Mouse (Mus musculus) CH12.LX (cell line): ENCODE measurements around the gene Gm20388. TPM values are rescaled to one million over a fixed set of nuclear protein-coding genes. Genes with fewer than 3 reads are reported as not detected.

Source experiments
- DNase-seq: peaks from one replicate; pipeline ENCODE4 v3.0.0-alpha.2; 2013; ENCODE audit errors: extremely low read depth
- H3K27ac ChIP-seq: 2 replicates; pipeline ENCODE4 v1.5.1; 2012; ENCODE audit warnings: low read depth, mild to moderate bottlenecking, control low read depth, moderate library complexity; ENCODE audit not compliant: insufficient read depth
- H3K27me3 ChIP-seq: replicated peaks from 2 replicates; pipeline ENCODE3; 2012; ENCODE audit warnings: inconsistent platforms
- H3K36me3 ChIP-seq, 2 experiments: replicated peaks in 1 of 2; 2 replicates each; pipeline versions ENCODE3 to v1.6.1; 2012; ENCODE audit warnings: inconsistent platforms in 1 of 2, low read length in 1 of 2, mild to moderate bottlenecking in 1 of 2, mixed read lengths in 1 of 2, moderate library complexity in 1 of 2; ENCODE audit not compliant: control insufficient read depth in 1 of 2, insufficient read depth in 1 of 2
- H3K4me1 ChIP-seq, 2 experiments: 2 replicates each; pipeline ENCODE4 v1.6.1; 2012; ENCODE audit warnings: inconsistent platforms in 1 of 2, moderate library complexity in 1 of 2; ENCODE audit not compliant: insufficient read depth in 2 of 2, control insufficient read depth in 1 of 2
- H3K4me2 ChIP-seq: 2 replicates; pipeline ENCODE4 v1.6.1; 2012; ENCODE audit warnings: low read depth, mild to moderate bottlenecking, control low read depth; ENCODE audit not compliant: poor library complexity, insufficient read depth, severe bottlenecking
- H3K4me3 ChIP-seq, 3 experiments: fragments of 150-350 bp in 1 of 3; sonication (generic) in 1 of 3; replicated peaks in 1 of 3; 2 replicates each; pipeline versions ENCODE3 to v1.5.1; 2011 to 2012; ENCODE audit warnings: low read depth in 2 of 3, low read length in 2 of 3, mild to moderate bottlenecking in 2 of 3, moderate library complexity in 2 of 3, control low read depth in 1 of 3, improper control_type of control experiment in 1 of 3, inconsistent platforms in 1 of 3, mixed read lengths in 1 of 3; ENCODE audit not compliant: poor library complexity in 1 of 3
- H3K79me2 ChIP-seq: replicated peaks from 2 replicates; pipeline ENCODE4 v1.6.1; 2012; ENCODE audit warnings: mild to moderate bottlenecking, moderate library complexity; ENCODE audit not compliant: control insufficient read depth, poor library complexity, insufficient read depth, severe bottlenecking; ENCODE audit errors: extremely low read depth
- H3K9ac ChIP-seq: 2 replicates; pipeline ENCODE4 v1.6.1; 2012; ENCODE audit warnings: low read depth, mild to moderate bottlenecking, control low read depth, moderate library complexity; ENCODE audit not compliant: insufficient read depth
- H3K9me3 ChIP-seq: replicated peaks from 2 replicates; pipeline ENCODE3; 2012; ENCODE audit warnings: low read length, inconsistent platforms, mixed read lengths
- CHD2 ChIP-seq: IDR thresholded peaks from 2 replicates; pipeline ENCODE4 v1.6.1; 2011; ENCODE audit warnings: low read length, improper control_type of control experiment
- E2F4 ChIP-seq: IDR thresholded peaks from 2 replicates; pipeline ENCODE4 v1.6.1; 2011; ENCODE audit warnings: low read depth, low read length, improper control_type of control experiment; ENCODE audit not compliant: insufficient replicate concordance
- GABPA ChIP-seq: IDR thresholded peaks from 2 replicates; pipeline ENCODE4 v1.6.1; 2012; ENCODE audit warnings: low read depth, low read length, improper control_type of control experiment, inconsistent platforms; ENCODE audit not compliant: insufficient replicate concordance
- IRF4 ChIP-seq: IDR thresholded peaks from 2 replicates; pipeline ENCODE4 v1.6.1; 2014; ENCODE audit warnings: low read depth, mild to moderate bottlenecking, inconsistent platforms, low read length, improper control_type of control experiment
- JUN ChIP-seq: IDR thresholded peaks from 2 replicates; pipeline ENCODE4 v1.6.1; 2011; ENCODE audit warnings: low read depth, mild to moderate bottlenecking, low read length, improper control_type of control experiment, moderate library complexity; ENCODE audit not compliant: insufficient read depth
- KAT2A ChIP-seq: IDR thresholded peaks from 2 replicates; pipeline ENCODE4 v1.6.1; 2012; ENCODE audit warnings: low read length, improper control_type of control experiment, inconsistent platforms; ENCODE audit not compliant: insufficient replicate concordance
- MAZ ChIP-seq: IDR thresholded peaks from 2 replicates; pipeline ENCODE4 v1.6.1; 2012; ENCODE audit warnings: low read depth, mild to moderate bottlenecking, inconsistent platforms, low read length, improper control_type of control experiment, moderate library complexity
- MYC ChIP-seq: IDR thresholded peaks from 2 replicates; pipeline ENCODE4 v1.6.1; 2011; ENCODE audit warnings: low read depth, mild to moderate bottlenecking, improper control_type of control experiment, low read length
- PAX5 ChIP-seq: IDR thresholded peaks from 2 replicates; pipeline ENCODE4 v1.6.1; 2012; ENCODE audit warnings: low read length, inconsistent platforms, mixed read lengths
- SIN3A ChIP-seq: IDR thresholded peaks from 2 replicates; pipeline ENCODE4 v1.6.1; 2012; ENCODE audit warnings: low read length, improper control_type of control experiment, inconsistent platforms
- SMC3 ChIP-seq: IDR thresholded peaks from 2 replicates; pipeline ENCODE4 v1.6.1; 2011; ENCODE audit warnings: low read depth, low read length, improper control_type of control experiment
- TBP ChIP-seq: conservative IDR thresholded peaks from 2 replicates; pipeline ENCODE4 v1.6.1; 2011; ENCODE audit warnings: low read depth, low read length, improper control_type of control experiment
- ZMIZ1 ChIP-seq: IDR thresholded peaks from 2 replicates; pipeline ENCODE4 v1.6.1; 2012; ENCODE audit warnings: low read depth, mild to moderate bottlenecking, inconsistent platforms, low read length, improper control_type of control experiment
- dilution Hi-C: fragments of 300-500 bp; cut with MboI; formaldehyde crosslinking; loops from 2 replicates; pipeline ENCODE4 v1.14.3; 2020; ENCODE audit warnings: low sequenced_read_pairs; ENCODE audit not compliant: extremely low pct_unique_long_range_greater_than_20kb, extremely low pct_ligation_motif_present
- in situ Hi-C: fragments of 300-500 bp; cut with MboI; formaldehyde crosslinking; loops from 3 replicates; pipeline ENCODE4 v1.14.3; 2019; ENCODE audit warnings: low sequenced_read_pairs, low pct_ligation_motif_present, low pct_unique_long_range_greater_than_20kb, mixed read lengths
- polyA plus RNA-seq: library from polyadenylated mRNA; unstranded; fragments of >175 nt; gene quantifications from 2 replicates; pipeline ENCODE4 v1.2.1, GENCODE M21; 2012; ENCODE audit warnings: low read depth; ENCODE audit not compliant: insufficient read length
- total RNA-seq, 2 experiments: library from RNA; depleted of rRNA; stranded (reverse); fragments of 300-350 nt in 1 of 2; fragments of >200 nt in 1 of 2; gene quantifications; 2 replicates each; pipeline ENCODE4 v1.2.3; 2012 to 2014

Gene Gm20388
- total and polyA plus RNA-seq, 3 experiments: 14.8 to 26.3 (median 22.2) TPM

DNA sequence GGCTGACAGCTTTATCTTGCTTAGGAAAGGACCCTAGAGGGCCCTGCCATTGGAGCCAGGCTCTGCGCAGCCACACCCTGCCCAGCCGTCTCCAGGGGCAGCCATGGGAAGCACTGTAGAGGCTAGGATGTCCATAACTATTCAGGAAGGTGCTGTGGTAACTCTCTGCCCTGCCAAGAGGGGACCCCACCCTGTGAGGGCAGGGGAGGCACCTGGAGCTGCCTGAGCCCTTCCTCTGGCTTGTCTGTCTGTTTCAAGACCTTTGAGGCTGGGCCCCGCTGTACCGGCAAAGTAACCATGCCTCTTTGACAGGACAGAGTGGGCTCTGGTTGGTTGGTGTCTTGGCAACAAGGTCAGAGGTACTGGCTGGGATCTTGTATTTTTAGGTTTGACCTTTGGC lies 2730.2 kb downstream of the Gm20388 start:
- H3K36me3 ChIP-seq: peaks cover 85 to 100% of the 10 kb centered on the region in 2 experiments
- in situ Hi-C loops: no loop called here
- no peaks in the 10 kb centered on the region for H3K79me2 ChIP-seq
- no peak overlapping the region for H3K4me3 ChIP-seq
- no peak overlapping the region for H3K9ac ChIP-seq
- TF ChIP-seq SIN3A (no peak), MYC (no peak), GABPA (no peak), CHD2 (no peak), E2F4 (no peak), JUN (no peak), IRF4 (no peak)
- dilution Hi-C loops: no loop called here
- H3K4me1 ChIP-seq: peaks cover 0 to 18% of the 10 kb centered on the region in 2 experiments; a peak in 2 of 4 replicates
- H3K27me3 ChIP-seq: no peaks in the 10 kb centered on the region
- no peak for DNase-seq
- no peak overlapping the region for H3K4me2 ChIP-seq
- no peaks in the 10 kb centered on the region for H3K9me3 ChIP-seq
- H3K27ac ChIP-seq: no peak overlapping the region

DNA sequence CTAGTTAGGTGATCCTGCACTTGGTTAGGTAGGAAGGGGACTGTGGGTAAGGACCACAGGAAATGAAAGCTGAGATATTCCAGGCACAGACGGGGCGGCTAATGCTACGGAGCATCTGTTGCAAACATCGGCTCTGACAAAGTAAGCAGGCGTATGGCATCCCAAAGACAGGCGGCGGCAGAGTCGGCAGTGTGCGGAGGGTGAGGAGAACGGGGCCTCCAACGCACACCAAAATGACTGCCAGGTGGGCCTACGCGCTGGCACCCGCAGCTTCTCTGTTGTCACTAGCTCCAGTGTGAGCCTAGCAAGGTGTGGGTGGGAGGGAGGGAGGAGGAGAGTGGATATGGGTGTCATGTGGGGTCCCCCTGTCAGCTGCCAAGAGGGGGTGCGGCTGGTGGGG lies 2730.8 kb downstream of the Gm20388 start:
- Histone ChIP-seq H3K27ac (no peak overlapping the region), H3K4me2 (no peak overlapping the region), H3K79me2 (no peaks in the 10 kb centered on the region), H3K4me3 (no peak overlapping the region), H3K4me1 (peaks cover 0 to 23% of the 10 kb centered on the region in 2 experiments; a peak in 2 of 4 replicates), H3K27me3 (no peaks in the 10 kb centered on the region), H3K9ac (no peak overlapping the region), H3K9me3 (no peaks in the 10 kb centered on the region), H3K36me3 (peaks cover 86 to 100% of the 10 kb centered on the region in 2 experiments)
- DNase-seq: no peak
- in situ Hi-C loops: no loop called here
- TF ChIP-seq PAX5: no peak
- TF ChIP-seq ZMIZ1: no peak
- dilution Hi-C loops: no loop called here

DNA sequence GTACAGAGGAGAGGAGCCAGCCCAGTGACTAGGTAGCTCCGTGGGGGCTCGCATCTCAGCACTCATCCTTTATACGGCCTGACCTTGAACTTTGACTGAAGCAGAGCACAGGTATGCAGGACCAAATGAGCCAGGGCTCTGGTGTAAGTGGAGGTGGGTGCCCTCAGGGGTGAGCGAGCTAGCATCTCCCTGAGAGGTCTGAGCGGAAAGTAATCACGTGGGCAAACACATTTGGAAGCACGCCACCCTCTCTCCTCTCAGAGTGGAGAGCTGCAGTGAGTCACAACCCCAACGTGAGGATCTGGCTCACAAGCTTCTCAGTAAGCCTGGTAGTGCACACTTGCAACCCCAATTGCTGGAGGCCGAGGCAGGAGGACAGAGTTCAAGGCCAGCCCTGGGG lies 2731.4 kb downstream of the Gm20388 start:
- dilution Hi-C loops: no loop called here
- peaks cover 0 to 27% of the 10 kb centered on the region in 2 experiments; a peak in 2 of 4 replicates for H3K4me1 ChIP-seq
- H3K27me3 ChIP-seq: no peaks in the 10 kb centered on the region
- in situ Hi-C loops: no loop called here
- H3K4me3 ChIP-seq: no peak overlapping the region
- no peak overlapping the region for H3K9ac ChIP-seq
- DNase-seq: no peak
- H3K9me3 ChIP-seq: no peaks in the 10 kb centered on the region
- H3K36me3 ChIP-seq: peaks cover 86 to 100% of the 10 kb centered on the region in 2 experiments
- no peaks in the 10 kb centered on the region for H3K79me2 ChIP-seq
- H3K27ac ChIP-seq: no peak overlapping the region
- no peak for TF ChIP-seq IRF4
- no peak for TF ChIP-seq SMC3
- no peak for TF ChIP-seq ZMIZ1
- no peak for TF ChIP-seq TBP
- no peak for TF ChIP-seq MAZ
- no peak for TF ChIP-seq KAT2A
- H3K4me2 ChIP-seq: no peak overlapping the region
